Mouse (Mus musculus): ENCODE results near the gene Accsl. TPM values are rescaled to one million over a fixed set of nuclear protein-coding genes. Genes with fewer than 3 reads are reported as not detected.

Accsl gene
- 0.20 TPM in 1 of 2 replicates, not detected in the other for polyA plus RNA-seq (2015; fragmentation: Nextera tagmentation; extraction: Ambion mirVana)

- H3K27ac ChIP-seq = no peak within 1 kb of the TSS
- WGBS = 72% methylated on average over 7 of the region's 7 CpGs
- H3K4me2 ChIP-seq (ENCODE audit: low read length) = no peak within 1 kb of the TSS
- no peak for TF ChIP-seq CTCF (IDR thresholded peaks at IDR 0.05; ENCODE audit: low read depth)
- no peaks in the 10 kb centered on the region for H3K36me3 ChIP-seq (ENCODE audit: insufficient read depth, low read length)
- H3K4me3 ChIP-seq (replicated peaks; ENCODE audit: low read depth, low read length) = no peak within 1 kb of the TSS
- no peak within 1 kb of the TSS for H3K9ac ChIP-seq (ENCODE audit: low read depth, low read length)
- H3K4me1 ChIP-seq (replicated peaks; ENCODE audit: insufficient read depth, low read length) = no peaks in the 10 kb centered on the region
- DNase-seq (ENCODE audit: low spot score) = no peak
- no peaks in the 10 kb centered on the region for H3K9me3 ChIP-seq (replicated peaks; ENCODE audit: low read length)
- ATAC-seq (replicated peaks; ENCODE audit: low FRiP score, low read depth) = no peak
- H3K27me3 ChIP-seq (ENCODE audit: insufficient read depth, low read length) = no peaks in the 10 kb centered on the region
Measured at GRCm38 (mm10) chr2:93869107-93869600, at the start of gene Accsl. Accsl (minus strand) TSS chr2:93869157.

- no peaks in the 10 kb centered on the region for H3K36me3 ChIP-seq (ENCODE audit: insufficient read depth, low read length)
- no peaks in the 10 kb centered on the region for H3K4me1 ChIP-seq (replicated peaks; ENCODE audit: insufficient read depth, low read length)
- no peak overlapping the region for H3K4me3 ChIP-seq (replicated peaks; ENCODE audit: low read depth, low read length)
- H3K4me2 ChIP-seq (ENCODE audit: low read length) = no peak overlapping the region
- H3K9me3 ChIP-seq (replicated peaks; ENCODE audit: low read length) = no peaks in the 10 kb centered on the region
- 91% methylated on average over 2 of the region's 2 CpGs for WGBS
- DNase-seq (ENCODE audit: low spot score) (no peak), ATAC-seq (replicated peaks; ENCODE audit: low FRiP score, low read depth) (no peak)
- no peak overlapping the region for H3K9ac ChIP-seq (ENCODE audit: low read depth, low read length)
- no peaks in the 10 kb centered on the region for H3K27me3 ChIP-seq (ENCODE audit: insufficient read depth, low read length)
- TF ChIP-seq CTCF (IDR thresholded peaks at IDR 0.05; ENCODE audit: low read depth) = no peak
- H3K27ac ChIP-seq = no peak overlapping the region
Measured at GRCm38 (mm10) chr2:93913552-93913951, 44.6 kb upstream of the Accsl start.

- ATAC-seq (replicated peaks; ENCODE audit: low FRiP score, low read depth) = no peak
- Histone ChIP-seq H3K4me3 (replicated peaks; ENCODE audit: low read depth, low read length) (no peak overlapping the region), H3K9ac (ENCODE audit: low read depth, low read length) (no peak overlapping the region), H3K27me3 (ENCODE audit: insufficient read depth, low read length) (no peaks in the 10 kb centered on the region), H3K9me3 (replicated peaks; ENCODE audit: low read length) (no peaks in the 10 kb centered on the region), H3K4me2 (ENCODE audit: low read length) (no peak overlapping the region), H3K27ac (no peak overlapping the region), H3K36me3 (ENCODE audit: insufficient read depth, low read length) (no peaks in the 10 kb centered on the region), H3K4me1 (replicated peaks; ENCODE audit: insufficient read depth, low read length) (no peaks in the 10 kb centered on the region)
- no peak for DNase-seq (ENCODE audit: low spot score)
- TF ChIP-seq CTCF (IDR thresholded peaks at IDR 0.05; ENCODE audit: low read depth) = no peak
- 85% methylated on average over 10 of the region's 10 CpGs for WGBS
Measured at GRCm38 (mm10) chr2:93911942-93912341, 43.0 kb upstream of the Accsl start.

- Histone ChIP-seq H3K4me3 (replicated peaks; ENCODE audit: low read depth, low read length) (no peak overlapping the region), H3K36me3 (ENCODE audit: insufficient read depth, low read length) (no peaks in the 10 kb centered on the region), H3K9me3 (replicated peaks; ENCODE audit: low read length) (no peaks in the 10 kb centered on the region), H3K4me2 (ENCODE audit: low read length) (no peak overlapping the region), H3K27me3 (ENCODE audit: insufficient read depth, low read length) (no peaks in the 10 kb centered on the region), H3K9ac (ENCODE audit: low read depth, low read length) (no peak overlapping the region), H3K4me1 (replicated peaks; ENCODE audit: insufficient read depth, low read length) (no peaks in the 10 kb centered on the region), H3K27ac (no peak overlapping the region)
- DNase-seq (ENCODE audit: low spot score) (no peak), ATAC-seq (replicated peaks; ENCODE audit: low FRiP score, low read depth) (no peak)
- no peak for TF ChIP-seq CTCF (IDR thresholded peaks at IDR 0.05; ENCODE audit: low read depth)
- WGBS = 55% methylated on average over 5 of the region's 5 CpGs
Measured at GRCm38 (mm10) chr2:93909716-93910115, 40.8 kb upstream of the Accsl start.

GRCm38 (mm10) chr2:93907519-93908294, 38.8 kb upstream of the Accsl start:
- DNase-seq (ENCODE audit: low spot score) (no peak), ATAC-seq (replicated peaks; ENCODE audit: low FRiP score, low read depth) (no peak)
- Histone ChIP-seq H3K9me3 (replicated peaks; ENCODE audit: low read length) (no peaks in the 10 kb centered on the region), H3K4me1 (replicated peaks; ENCODE audit: insufficient read depth, low read length) (no peaks in the 10 kb centered on the region), H3K4me2 (ENCODE audit: low read length) (no peak overlapping the region), H3K27me3 (ENCODE audit: insufficient read depth, low read length) (no peaks in the 10 kb centered on the region), H3K9ac (ENCODE audit: low read depth, low read length) (no peak overlapping the region), H3K4me3 (replicated peaks; ENCODE audit: low read depth, low read length) (no peak overlapping the region), H3K36me3 (ENCODE audit: insufficient read depth, low read length) (no peaks in the 10 kb centered on the region), H3K27ac (no peak overlapping the region)
- no peak for TF ChIP-seq CTCF (IDR thresholded peaks at IDR 0.05; ENCODE audit: low read depth)
- WGBS = 45% methylated on average over 9 of the region's 9 CpGs

- Histone ChIP-seq H3K4me1 (replicated peaks; ENCODE audit: insufficient read depth, low read length) (no peaks in the 10 kb centered on the region), H3K27ac (no peak overlapping the region), H3K9me3 (replicated peaks; ENCODE audit: low read length) (no peaks in the 10 kb centered on the region), H3K27me3 (ENCODE audit: insufficient read depth, low read length) (no peaks in the 10 kb centered on the region), H3K4me3 (replicated peaks; ENCODE audit: low read depth, low read length) (no peak overlapping the region), H3K36me3 (ENCODE audit: insufficient read depth, low read length) (no peaks in the 10 kb centered on the region), H3K9ac (ENCODE audit: low read depth, low read length) (no peak overlapping the region), H3K4me2 (ENCODE audit: low read length) (no peak overlapping the region)
- no peak for ATAC-seq (replicated peaks; ENCODE audit: low FRiP score, low read depth)
- 32% methylated on average over 4 of the region's 4 CpGs for WGBS
- TF ChIP-seq CTCF (IDR thresholded peaks at IDR 0.05; ENCODE audit: low read depth) = no peak
- DNase-seq (ENCODE audit: low spot score) = no peak
Measured at GRCm38 (mm10) chr2:93906316-93906715, 37.4 kb upstream of the Accsl start.

All from kidney, postnatal 0 days (tissue).